Mouse (Mus musculus) left cerebral cortex, postnatal 10 days (tissue): ENCODE results near the gene 6430531B16Rik. TPM values are rescaled to one million over a fixed set of nuclear protein-coding genes. Genes with fewer than 3 reads are reported as not detected.
A peak's percentile ranks its signal among the peaks of the same experiment; 100 is the strongest.

Source experiments
- DNase-seq, 2 experiments: peaks; one replicate each; pipeline ENCODE4 v3.0.0; 2021 to 2022; ENCODE audit warnings: low spot score in 2 of 2, mixed read lengths in 1 of 2; ENCODE audit errors: extremely low spot score in 1 of 2
- intact Hi-C: fragments of 180-260 bp; cut with DNase I; formaldehyde crosslinking; loops from one replicate; pipeline ENCODE4 v1.15.1; 2025
- total RNA-seq, 2 experiments: library from RNA; stranded (reverse); gene quantifications; 2 replicates each; pipeline ENCODE4 v1.2.3; 2021

The 6430531B16Rik gene
- total RNA-seq = under 1 TPM; 0.39 to 0.55 TPM

- DNase-seq = peak; percentile 87 to 91
- intact Hi-C loops = no loop called here
Observed at GRCm38 (mm10) chr7:139978278-139978892, at the start of gene 6430531B16Rik. TSS of gene 6430531B16Rik (minus strand) at chr7:139978755.

DNA sequence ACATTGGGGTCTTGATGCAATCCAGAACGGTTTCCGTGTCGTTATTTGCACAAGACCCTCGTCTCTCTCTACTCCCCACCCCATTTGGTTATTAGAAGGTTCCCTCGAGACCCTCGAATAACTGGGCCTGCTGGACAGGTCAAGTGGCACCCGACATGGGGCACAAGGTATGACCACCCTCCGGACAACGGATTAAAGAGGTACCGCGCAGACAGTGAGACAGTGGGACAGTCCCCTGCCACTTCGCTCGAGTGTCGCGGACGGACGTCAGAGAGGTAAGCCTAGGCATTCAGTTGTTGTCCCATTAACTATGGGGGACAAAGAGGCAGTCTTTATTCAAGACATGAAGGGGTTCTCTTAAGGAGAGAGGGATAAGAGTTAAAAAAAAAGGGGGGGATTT lies 32.8 kb upstream of the 6430531B16Rik start:
- intact Hi-C loops = no loop called here
- no peak for DNase-seq

- intact Hi-C loops = no loop called here
- DNase-seq = no peak
Observed at GRCm38 (mm10) chr7:140007781-140008180, 29.2 kb upstream of the 6430531B16Rik start.

DNA sequence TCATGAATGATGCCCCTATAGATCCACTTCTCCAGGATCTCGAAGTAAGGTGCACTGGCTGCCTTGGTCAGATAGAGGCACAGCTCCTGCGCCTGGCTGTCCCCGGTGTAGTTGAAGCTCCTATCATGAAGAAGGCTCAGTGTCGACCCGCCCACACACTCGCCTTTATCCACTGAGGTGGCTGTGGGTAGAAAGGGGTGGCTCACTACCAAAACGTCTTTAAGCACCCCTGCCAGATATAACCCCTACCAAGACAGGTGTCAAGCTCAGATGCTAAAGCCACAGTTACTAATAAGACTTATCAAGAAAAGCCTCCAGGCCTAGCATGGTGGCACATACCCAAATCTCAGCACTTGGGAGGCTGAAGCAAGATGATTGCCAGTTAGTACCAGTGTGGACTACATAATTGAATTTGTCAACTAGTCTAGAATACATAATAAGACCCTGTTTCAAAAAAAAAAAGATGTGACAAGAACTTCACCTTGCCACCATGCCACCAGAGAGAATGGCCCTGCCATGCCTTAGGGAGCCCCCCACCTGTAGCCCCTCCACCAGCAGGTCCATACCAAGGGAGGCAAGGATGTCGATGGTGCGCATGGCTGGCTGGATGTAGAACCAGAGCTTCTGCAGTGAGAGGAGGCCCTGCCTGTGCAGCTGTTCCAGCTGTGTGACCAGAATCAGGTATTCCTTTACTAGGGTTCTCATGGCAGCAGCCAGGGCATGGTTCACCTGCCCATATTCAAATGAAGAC lies 28.5 kb upstream of the 6430531B16Rik start:
- no peak for DNase-seq
- intact Hi-C loops = no loop called here

- no peak for DNase-seq
- intact Hi-C loops = no loop called here
Observed at GRCm38 (mm10) chr7:140004666-140005065, 26.1 kb upstream of the 6430531B16Rik start.

GRCm38 (mm10) chr7:140001086-140001740 lies 22.7 kb upstream of the 6430531B16Rik start:
- no peak for DNase-seq
- intact Hi-C loops = no loop called here

DNA sequence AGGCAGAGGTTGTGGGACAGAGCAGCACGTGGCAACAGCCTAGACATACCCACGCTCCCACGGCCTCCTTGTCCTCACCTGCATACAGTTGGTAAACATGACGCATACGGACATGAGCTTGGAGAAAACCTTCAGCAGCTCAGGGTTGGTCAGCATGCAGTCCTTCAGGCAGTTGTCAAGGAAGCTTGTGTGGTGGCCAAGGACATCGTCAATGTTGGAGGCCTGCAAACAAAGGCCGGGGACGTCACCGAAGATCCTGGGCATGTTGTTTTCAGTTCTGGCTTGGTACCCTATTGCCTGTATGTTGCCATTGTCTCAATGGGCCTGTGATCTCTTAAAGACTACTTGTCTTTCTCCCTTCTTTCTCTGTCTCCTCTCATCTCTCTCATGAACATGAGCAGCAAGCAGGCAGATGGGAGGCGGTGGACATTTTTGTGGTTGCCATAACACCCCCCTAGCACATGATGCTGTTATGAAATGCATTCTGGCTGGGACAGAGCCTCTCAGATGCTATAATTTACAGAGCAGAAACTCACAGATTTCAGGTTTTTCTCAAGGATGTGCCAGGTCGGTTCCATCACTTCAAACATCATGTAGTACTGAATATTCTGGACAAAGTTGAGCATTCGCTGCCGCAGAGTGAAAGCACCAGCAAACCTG lies 20.3 kb upstream of the 6430531B16Rik start:
- no peak for DNase-seq
- intact Hi-C loops = loop anchor here (10.0 kb wide), 1 partner anchor 354 kb away; no protein-coding TSS in a partner anchor

GRCm38 (mm10) chr7:139994676-139995075 lies 16.1 kb upstream of the 6430531B16Rik start:
- peak; percentile 64 to 66 for DNase-seq

DNA sequence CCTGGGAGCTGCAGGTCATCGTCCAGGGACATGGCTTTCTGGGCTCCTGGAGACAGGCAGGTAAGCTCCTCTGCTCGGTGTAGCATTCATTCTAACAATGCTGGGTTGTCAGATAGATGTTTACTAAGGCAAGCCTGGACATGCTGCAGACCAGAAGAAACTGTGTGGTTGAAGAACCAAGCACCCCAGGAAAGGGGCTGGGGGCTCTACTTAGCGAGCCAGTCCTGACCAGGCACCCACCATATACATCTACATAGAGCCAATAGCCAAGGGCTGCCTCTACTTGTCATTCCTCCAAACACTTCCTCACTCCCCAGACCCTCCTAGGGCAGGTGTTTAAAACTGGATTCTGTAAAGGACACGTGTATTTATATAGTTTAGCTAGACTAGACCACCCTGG lies 15.6 kb upstream of the 6430531B16Rik start:
- DNase-seq = no peak
- intact Hi-C loops = loop anchor here (5.0 to 10.0 kb wide), 2 partner anchors 92 to 349 kb away; no protein-coding TSS in a partner anchor

More at GRCm38 (mm10) chr7:139994676-139995075, 16.1 kb upstream of the 6430531B16Rik start:
- intact Hi-C loops = loop anchor here (5.0 to 10.0 kb wide), 2 partner anchors 92 to 350 kb away; no protein-coding TSS in a partner anchor

- intact Hi-C loops = loop anchor here (5.0 to 10.0 kb wide), 2 partner anchors 91 to 349 kb away; no protein-coding TSS in a partner anchor
- DNase-seq = no peak
Observed at GRCm38 (mm10) chr7:139993532-139993931, 15.0 kb upstream of the 6430531B16Rik start.

GRCm38 (mm10) chr7:139992406-139992805 lies 13.9 kb upstream of the 6430531B16Rik start, which contains the start of gene Adam8:
TSS of gene Adam8 (minus strand) at chr7:139992562.
- intact Hi-C loops = loop anchor here (5.0 to 10.0 kb wide), 2 partner anchors 90 to 348 kb away; no protein-coding TSS in a partner anchor
- DNase-seq = no peak

DNA sequence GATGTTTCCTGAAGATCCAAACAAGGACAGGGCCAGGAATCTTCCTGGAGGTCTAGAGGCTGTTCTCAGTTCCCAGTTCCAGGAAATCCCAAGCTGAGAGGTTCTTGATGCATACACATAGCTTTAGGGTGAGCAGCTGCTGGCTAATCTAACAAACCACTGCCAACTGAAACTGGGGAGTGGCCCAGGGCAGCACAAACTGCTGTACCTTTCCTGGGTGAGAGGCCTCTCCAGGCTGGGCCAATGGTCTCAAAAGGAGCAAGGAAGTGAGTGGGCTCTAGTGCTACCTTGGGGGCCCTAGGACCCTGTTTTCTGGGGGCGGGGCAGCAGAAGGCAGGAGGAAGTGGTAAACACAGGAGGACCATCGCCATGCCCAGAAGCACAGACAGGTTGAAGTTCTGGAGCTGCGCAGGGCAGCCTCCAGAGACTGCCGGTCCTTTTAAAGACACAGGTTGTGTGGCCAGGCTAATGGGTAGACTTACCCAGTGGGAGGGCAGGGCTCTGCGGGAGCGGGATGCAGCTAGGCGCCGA lies 12.4 kb upstream of the 6430531B16Rik start:
- intact Hi-C loops = loop anchor here (5.0 to 10.0 kb wide), 2 partner anchors 89 to 346 kb away; no protein-coding TSS in a partner anchor
- no peak for DNase-seq

- intact Hi-C loops = no loop called here
- no peak for DNase-seq
Observed at GRCm38 (mm10) chr7:139988272-139988671, 9.7 kb upstream of the 6430531B16Rik start.

DNA sequence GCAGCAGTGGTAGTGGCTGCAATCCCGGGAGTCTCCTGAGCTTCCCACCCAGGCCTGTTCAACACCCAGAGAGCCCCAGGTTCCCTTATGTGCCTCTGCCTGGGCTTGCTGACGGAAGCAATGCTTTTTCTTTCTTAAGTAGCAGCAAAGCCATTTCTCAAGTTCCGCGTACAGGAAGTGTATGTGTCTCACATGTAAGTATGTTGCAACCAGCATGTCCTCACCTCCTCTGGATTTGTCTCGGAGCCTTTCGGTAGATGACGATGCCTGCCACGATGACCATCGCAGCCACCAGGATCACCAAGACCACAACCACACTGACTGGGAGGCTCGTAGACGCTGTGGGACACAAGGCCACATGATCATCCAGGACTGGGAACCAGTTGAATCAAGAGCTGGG lies 6.0 kb upstream of the 6430531B16Rik start:
- no peak for DNase-seq
- intact Hi-C loops = no loop called here

- intact Hi-C loops = no loop called here
- DNase-seq = no peak
Observed at GRCm38 (mm10) chr7:139982058-139982457, 3.5 kb upstream of the 6430531B16Rik start.

DNA sequence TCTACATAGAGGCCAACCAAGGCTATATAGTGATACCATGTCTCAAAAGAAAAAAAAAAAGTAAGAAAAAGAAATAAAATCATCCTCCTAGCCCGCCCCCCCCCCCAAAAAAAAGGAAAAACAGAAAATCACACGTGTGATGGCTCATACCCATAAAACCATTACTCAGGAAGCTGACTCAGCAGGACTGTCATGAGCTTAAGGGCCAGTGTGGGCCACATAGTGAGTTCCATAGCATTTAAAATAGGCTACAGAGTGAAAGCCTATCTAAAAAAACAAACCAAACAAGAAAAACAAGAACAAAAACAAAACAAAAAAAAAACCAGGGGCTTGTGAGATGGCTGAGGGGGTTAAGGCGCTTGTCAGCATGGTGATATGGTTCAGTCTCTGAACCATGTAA lies 2.2 kb upstream of the 6430531B16Rik start:
- intact Hi-C loops = no loop called here

DNA sequence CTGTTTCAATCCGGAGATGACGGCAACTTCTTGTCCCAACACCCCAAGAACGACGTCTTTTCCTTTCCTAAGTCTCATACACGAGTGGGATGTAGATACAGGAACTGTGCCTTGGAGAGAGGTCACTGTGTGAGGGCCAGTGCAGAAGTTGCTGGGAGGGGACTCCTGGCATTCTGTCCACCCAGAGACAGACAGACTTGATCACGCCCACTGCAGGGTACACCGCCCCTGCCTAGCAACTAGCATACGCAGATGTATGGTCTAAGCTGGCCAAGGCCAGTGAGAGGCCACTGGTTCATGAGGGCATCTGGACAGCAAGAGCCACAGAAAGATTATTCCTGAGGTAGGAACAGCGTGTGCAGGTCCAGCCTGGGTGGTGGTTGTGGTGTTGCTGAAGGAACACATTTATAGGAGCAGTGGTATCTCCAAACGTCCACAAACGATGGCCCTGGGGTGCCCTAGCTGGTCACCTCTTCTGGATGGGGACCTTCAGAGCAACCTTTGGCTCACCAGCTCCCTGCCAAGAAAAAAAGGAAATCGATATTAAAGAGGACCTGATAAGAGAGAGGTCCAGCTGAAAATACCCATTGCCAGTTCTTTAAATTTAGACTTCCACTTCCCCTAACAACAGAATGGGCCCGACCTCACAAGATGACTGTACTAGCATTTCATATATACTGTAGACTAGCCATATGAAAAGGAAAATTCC lies 610 bp upstream of the 6430531B16Rik start:
- DNase-seq = no peak
- intact Hi-C loops = no loop called here

More for the DNA sequence above, 2.2 kb upstream of the 6430531B16Rik start:
- DNase-seq = no peak

GRCm38 (mm10) chr7:139975471-139975870 lies 3.1 kb downstream of the 6430531B16Rik start:
- intact Hi-C loops = no loop called here
- no peak for DNase-seq
